Mouse (Mus musculus) cerebellum, adult (tissue): ENCODE data around the gene Ehd3.

Experiments used
- ATAC-seq: cut with Nextera tagmentation; 2 replicates; pipeline ENCODE4 v1.9.2; 2017; ENCODE audit warnings: mild to moderate bottlenecking, moderate library complexity, mixed read lengths; ENCODE audit not compliant: insufficient number of reproducible peaks, low FRiP score, low TSS enrichment

Gene Ehd3

DNA sequence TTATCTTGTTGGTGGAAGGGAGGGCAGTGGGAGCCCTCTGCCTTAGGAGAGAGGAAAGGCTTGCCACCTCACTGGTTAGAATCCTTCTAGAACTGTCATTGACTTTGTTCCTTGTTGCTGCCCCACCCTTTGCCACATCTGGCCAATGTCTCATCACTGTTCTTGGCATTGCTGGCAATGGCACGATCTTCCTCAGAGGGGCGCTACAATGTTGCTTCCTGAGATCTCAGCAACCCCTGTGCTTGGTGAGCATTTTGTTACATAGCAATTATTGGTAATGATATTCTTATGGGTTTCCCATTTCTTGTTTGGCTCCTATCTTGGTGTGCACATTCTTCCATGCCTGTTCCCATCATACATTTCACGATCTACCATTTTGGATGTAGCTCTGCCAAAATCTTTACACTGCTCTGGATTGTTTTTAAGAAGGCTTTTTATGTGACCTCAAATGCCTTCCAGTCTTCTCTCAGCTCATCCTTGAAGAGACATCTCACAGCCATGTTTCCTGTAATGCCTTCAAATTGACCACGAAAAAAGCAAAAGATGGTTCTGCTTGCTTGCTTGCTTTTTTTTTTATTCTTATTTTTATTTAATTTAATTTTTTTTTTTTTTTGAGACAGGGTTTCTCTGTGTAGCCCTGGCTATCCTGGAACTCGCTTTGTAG lies at the start of gene Ehd3:
TSS of gene Ehd3 (plus strand) at position 614 of the 664 bp plus-strand sequence.
- ATAC-seq, result no peak

DNA sequence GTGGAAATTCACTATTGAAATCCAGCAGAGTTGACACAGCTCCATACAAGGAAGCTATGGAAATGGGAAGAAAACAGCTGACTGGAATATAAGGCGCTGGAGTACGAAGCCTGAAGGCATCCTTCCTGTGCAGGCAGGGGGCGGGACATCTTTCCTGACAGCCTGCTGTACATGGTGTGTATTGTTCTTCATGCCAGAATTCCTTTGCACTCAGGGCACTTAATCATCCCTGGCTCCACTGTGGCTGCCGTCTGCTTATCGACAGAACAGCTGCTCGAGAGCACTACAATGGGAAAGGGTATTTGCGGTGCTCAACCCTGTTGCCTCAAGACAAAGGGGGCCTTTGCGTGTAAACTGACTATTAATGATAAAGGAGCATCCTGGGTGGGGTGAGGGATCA lies 33.0 kb upstream of the Ehd3 start:
- no peak for ATAC-seq

DNA sequence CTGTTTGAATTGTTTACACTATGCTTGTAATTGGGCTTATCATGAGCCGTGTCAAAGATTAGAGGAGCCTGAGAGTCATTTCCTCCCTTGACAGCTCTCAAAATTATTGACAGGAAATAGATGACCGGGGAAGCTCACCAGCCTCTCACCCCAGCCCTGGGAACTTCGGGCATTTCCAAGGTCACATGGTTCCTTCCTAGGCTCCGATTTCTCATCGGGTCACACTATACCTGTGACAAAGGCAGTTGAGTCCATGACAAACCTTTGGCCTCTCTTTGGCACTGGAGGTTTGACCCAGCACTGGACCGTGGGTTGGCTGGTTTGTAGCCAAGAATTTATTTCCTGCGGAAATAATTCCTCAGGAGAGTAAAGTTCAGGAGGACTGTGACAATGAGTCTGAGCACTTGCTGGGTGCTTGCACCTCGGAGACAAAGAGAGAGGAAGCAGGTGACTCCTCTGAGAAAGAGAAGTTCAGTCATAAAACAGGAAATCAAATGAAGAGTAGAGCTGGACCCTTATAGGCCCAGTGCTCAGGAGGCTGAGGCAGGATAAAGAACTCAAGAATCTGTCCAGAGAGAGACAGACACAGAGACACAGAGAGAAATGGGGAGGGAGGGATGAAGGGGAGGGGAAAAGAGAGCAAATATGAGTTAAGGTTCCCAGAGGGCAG lies 17.2 kb upstream of the Ehd3 start:
- ATAC-seq, result no peak

DNA sequence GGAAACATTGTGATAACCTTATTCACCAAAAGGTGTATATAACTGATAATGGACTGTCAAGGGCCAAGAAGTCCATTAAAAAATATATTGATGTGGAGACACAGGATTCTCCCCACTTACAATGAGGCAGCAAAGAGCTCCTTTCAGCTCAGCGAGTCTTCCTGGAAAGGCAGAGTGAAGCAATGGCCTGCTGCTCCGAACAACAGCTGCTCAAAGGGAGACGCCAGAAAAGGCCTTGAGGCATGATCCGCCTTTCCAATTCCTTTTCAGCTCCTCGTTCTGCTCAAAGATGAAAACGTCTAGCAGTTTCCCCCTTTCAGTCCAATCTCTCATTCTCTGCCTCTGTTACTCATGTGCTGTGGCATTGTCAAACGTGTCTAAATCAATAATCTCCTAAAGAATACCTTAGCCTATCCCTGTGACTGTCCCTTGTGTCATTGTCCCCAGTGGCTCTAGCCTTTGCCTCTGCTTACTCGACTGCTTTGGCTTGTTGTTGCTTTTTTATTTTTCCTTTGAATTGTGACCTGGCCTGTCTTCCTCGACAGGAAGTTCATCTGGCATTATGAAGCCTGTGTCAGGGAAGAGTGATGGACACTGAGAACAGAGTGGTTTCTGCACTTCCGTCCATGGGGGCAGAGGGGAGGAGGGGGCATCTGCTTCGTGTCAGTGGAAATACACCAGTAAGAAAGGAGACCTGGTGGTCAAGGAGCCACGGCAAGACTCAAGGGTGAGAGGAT lies 13.5 kb upstream of the Ehd3 start:
- ATAC-seq, result no peak

DNA sequence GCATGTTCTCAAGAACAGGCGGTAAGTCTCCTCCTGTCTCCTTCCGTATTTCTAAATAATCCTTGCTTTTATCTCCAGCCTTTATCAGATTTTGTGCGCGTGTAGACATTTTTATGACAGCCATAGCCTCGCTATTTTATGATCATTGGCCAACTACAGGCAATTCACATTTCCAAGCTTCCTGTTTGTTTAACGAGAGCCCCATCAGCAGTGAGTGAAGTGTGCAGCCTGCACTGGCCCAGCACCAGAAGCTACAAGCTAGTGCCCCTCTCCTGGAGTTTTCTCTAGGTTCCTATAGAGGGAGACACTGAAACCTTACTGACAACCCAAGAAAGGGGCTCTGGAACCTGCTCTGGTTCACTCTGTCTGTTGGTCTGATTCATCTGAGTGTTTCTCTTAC lies 7.1 kb upstream of the Ehd3 start:
- ATAC-seq, result no peak

DNA sequence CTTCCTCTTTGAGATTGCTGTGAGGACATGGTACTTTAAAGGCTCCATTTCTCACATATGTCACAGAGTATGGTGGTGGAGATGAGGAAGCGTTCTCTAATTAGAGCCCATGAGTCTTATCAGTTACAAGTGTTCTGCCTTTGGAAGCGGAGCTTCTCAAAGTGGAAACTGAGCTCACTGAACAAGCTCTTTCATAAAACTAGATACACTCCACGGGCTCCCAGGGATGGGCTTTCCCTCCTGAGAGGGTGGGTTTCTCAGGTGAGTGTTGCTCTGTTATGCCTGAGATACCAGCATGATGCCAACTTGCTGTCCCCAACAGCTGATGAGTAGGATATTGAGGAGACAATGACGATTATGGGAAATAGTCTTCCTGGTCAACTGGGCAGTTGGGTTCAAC lies 6.2 kb upstream of the Ehd3 start:
- no peak for ATAC-seq

DNA sequence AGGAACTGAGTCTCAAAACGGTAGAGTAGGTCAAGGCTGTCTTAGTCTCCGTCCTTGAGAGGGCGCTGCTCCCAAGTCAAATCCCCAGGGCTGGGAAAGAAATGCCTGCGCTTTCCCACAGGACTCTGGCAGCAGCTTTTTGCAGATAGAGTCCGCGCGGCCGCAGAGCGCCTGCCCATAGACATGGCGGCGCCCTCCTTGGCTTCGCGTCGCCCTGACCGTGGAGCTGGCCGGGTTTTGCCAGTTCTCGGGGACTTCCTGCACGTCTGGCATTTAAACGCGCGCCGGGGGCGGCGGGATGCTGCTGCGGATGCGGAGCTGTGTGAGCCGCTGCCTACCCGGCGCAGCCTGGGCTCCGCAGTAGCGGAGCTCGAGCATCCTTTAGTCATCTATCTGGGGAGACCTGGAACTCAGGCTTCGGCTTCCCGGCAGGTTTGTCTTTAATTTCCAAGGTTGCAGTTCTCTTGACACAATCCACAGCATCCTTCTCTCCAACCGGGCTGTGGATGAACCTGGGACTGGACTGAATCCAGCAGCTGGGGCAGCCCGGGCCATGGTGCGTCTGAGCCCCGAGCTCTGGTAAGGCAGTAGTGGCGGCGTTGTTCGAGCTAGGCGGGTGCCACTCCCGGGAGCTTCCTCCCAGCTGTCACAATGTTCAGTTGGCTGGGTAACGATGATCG lies 798 bp downstream of the Ehd3 start:
- peak; percentile 97 for ATAC-seq

DNA sequence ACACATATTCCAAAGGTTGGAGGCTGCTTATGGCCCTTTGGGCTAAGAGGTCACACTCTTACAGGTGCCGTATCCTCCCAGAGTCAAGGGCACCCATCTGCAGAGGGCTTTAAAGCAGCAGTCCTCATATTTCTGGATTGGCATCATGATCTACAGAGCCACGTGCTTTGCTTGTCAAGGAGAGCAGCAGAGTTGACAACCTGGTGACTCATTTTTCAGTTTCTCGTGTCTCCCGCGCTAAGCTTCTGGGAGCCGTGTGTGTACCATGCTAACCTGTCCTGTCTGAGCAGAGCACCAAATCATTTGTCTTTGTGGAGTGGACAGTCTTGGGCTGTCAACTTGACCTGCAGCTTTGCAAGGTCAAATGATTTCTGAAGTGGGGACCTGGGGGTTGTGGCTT lies 2.4 kb downstream of the Ehd3 start:
- no peak for ATAC-seq

DNA sequence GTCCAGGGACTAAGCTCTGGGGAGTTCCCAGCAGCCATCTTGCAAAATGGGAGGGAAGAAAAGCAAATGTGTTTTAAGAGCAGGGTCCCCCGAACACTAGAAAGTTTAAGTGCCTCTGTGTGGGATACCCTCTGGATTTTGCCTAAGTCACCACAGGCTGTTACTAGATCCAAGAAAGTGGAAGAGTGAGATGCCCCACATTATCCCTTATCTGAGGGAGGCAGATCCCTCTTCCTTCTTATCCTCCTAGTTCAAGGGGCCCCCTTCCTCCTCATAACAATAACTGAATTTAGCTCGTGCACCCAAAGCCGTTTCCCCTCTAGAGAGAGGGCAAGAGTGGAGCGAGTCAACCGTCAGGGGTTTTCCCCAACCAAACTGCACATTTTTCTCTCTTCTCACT lies 3.3 kb downstream of the Ehd3 start:
- ATAC-seq, result no peak

DNA sequence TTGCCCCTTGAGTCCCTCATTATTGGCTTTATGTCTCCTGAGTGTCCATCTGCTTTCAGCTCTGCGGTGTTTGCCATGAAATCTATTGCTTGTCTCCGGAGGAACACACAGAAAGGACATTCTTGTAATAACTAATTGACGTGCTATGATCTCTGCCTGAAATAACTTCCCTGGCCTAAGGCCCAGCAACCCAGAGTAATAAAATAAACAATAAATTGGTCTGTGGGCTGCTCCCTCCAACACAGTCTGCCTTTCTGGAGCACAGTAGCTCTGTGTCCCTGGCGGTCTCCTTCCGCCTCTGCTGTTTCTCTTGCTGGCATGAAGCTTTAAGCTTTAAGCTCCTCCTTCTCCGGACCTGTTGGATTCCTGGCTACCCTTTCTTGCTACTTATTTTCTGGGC lies 4.5 kb downstream of the Ehd3 start:
- no peak for ATAC-seq

DNA sequence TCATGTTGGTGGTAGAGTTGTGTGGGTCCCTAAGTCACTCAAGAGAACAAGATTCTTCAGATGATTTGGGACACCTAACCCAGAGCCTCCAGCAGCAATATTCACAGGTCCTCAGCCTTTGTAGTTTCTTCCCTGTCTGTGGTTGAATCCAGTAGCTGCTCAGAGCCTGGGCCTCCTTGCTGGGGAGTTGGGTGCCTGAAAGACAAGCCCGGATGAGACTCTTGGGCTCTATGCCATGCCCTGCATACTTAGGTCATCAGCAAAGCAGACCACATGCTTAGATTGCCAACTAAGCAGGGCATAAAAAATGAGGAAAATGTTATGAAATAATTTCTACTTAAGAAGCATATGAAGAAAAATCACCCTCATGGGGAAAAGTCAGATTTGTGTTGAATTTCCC lies 6.9 kb downstream of the Ehd3 start:
- ATAC-seq, result no peak

DNA sequence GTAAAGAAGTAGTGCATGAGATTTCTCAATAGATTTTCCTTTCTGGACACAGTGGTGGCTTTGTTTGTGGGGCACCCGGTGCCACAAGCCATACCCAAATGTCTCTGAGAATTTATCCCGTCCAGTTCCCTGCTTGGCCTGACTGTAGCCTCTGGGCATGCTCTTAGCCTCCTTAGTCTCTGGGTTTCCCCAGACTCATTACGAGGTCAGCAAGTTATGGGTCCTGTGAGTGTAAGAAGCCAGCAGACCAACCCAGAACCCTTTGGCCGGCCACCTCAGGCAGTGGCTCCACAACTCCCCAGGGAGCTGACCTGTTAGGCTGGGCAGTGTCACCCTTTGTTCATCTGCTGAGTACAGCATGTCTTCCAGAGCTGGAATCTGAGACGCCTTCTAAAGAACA lies 7.6 kb downstream of the Ehd3 start:
- ATAC-seq, result no peak

DNA sequence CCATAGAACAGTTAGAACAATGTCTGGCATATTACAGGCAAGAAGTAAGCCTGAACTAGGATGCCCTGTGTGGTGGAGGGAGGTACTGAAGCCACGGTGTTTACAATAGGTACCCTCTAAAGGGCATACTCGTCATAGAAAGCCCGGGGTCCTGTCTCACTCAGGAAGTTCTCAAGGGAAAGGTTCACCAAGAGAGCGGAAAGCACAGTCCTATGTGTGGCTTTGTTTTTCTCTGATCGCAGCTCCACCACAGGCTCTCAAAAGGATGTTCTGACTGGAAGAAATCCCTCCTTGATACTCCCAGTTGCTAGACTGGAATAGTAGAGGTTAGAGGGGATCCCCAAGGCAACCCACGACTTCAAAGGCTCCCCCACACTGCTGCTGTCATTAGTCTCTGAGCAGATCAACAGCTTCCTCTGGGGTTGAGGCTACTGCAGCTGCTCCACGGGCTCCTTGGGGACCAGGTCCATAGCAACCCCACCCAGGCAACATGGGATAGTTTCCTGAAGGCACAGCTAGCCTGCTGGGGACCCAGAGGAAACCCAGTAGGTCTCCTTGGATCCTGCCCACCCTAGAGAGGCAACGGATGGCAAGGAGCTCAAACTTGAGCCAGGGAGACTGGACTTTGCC lies 9.2 kb downstream of the Ehd3 start:
- ATAC-seq, result no peak

DNA sequence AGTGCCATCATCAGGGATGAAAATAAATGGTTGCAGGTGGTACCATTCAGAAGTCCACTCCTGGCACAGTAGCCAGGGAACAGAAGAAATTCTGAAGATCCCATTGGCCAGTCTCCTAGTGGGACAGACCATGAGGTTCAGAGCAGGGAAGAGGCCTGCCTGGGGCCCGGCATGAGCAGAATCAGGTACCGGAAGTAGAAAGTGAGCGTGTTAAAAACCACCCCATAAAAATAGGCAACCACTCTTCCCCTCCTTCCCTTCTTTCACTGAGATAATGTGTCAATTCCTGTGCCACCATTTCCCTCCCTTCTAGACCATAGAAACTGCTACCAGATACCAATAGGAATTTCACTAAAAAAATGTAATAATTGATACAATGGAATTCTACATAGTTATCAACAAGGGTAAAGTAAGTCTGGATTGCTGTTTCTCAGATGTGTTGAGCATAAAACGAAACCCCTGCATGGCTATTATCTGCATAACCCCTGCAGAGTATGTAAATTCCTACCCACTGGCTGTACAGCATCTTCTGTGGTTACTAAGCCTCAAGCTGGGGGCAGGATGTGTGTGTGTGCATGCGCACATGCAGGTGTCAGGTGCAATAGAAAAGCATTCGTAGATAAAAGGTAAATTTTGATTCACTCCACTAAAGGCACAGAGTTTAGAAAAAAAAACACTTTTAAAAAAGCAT lies 10.7 kb downstream of the Ehd3 start:
- ATAC-seq, result no peak

DNA sequence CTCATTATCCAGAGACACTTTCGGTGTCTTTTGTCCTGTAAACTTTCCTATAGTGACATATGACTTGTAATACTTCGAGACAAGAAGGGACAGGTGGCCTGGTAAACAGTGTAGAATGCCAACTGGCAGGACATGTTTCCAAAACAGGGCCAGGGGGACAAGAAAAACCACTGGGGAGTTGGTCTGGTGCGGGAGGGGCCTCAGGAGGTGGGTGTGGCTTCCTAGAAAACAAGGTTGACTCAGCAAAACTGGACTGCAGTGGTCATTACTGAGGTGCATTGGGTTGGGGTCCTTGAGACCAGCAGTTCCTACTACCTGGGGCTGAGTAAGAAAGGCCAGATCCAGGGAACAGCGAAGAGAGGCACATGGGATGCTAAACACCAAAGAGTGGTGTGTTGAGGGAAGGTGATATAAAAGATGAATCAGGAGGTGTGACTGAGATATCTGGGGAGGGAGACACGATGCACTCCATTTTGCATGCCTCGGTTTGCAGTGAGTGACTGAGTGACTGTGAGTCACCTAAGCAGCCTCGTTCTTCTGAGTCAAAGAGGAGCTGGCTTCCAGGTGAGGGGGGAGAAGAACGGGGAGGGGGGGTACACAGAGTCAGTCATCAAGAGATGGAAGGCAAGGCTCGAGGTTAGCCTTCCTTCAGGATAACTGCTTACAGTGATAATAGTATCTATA lies 13.9 kb downstream of the Ehd3 start:
- ATAC-seq, result no peak

DNA sequence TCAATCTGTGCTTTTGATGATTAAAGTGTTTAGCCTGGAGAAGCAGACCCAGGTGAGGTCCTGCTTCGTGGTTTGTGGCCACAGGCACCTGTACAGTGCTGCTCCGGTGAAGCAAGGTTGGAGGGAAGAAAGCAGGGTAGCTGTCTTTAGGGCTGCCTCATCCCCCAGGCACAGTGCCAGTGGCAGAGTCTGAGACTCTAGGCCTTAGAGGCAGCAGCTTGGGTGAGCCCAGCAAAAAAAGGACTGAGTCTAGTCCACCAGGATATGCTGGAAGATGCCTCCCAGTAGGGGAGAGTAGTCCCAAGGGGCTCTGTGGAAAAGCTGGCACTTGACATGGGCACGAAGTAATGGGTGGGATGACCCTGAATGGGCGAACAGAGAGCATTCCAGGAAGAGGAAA lies 15.0 kb downstream of the Ehd3 start:
- no peak for ATAC-seq

DNA sequence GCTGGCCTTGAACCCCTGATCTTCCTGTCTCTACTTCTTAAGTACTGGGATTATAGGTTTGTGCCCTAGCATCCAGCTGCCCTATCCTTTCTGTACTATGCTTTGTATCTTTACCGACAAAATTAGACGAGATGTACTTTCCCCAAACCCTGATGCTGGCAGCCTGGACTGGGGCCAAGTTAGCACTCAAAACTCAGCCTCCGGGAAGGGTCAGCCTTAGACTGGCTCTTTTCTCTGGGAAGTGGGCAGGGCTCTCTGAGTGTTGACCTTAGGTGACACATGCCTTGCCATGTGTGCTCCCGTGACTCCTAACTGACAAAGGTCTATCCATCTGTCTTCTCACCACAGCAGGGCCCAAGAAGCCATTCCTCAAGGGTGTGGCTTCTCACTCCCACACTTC lies 16.8 kb downstream of the Ehd3 start:
- no peak for ATAC-seq

DNA sequence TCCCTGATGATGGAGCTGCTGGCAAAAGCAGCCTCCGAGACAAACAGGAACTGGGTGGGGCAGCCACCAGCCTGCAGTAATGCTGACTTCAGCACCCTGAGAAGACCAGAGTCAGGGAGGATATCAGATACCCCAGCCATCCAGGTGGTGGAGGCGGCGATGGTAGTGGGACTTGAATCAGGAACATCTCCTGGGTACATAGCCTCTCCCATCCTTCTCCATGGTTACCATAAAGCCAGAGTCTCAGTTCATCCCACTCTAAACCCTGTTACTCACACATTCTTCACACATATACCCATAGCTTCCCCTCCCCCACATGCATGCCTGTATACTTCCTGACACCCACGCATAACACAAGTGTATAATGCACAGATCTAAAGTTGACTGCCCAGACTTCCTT lies 18.3 kb downstream of the Ehd3 start:
- ATAC-seq, result no peak

DNA sequence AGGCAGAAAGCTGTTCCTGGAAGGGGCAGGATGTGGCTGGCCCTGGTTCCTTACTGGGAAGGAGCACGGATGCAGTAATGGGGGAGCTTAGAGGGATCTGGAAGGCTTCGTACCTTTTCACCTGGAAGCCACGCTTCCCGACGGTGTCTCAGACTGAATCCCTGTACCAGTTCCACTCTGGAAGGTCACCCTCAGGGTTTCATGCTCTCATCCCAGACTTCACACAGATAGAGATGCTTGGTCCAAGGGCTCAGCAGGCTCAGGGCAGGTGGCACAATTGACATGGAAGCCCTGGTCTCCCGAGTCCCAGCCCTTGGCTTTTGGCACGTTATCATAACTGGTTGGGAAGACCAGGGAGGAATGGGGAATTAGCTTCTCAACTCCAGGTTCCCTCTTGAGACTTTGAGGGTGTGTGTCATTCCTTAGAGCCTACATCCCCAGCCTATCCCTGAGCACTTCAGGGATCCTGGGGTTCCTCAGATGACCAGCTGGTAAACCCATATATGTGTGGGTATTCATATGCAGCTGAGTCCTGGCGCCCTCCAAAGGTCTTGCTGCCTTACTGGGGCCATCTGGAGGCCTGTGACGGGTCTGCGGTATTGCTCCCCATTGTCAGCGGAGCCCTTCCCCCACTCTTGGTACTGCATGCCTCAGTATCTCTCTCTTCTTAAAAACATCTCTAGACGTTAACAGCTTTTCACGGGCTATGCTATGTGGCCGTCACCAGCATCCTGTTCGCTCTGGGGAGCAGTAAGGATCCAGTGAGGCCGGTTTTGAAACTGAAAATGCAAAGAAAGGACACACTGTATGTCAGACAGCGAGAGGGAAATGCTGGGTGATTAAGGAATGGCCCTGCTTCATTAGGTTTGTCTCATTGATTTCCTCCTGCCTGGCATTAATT lies 19.4 kb downstream of the Ehd3 start:
- ATAC-seq, result no peak
